Mouse (Mus musculus): Measurements from ENCODE around the gene Kcnc3. TPM values are rescaled to one million over a fixed set of nuclear protein-coding genes. Genes with fewer than 3 reads are reported as not detected.
A peak's percentile ranks its signal among the peaks of the same experiment; 100 is the strongest.

The Kcnc3 gene
- 0.08 and 0.32 TPM in 2 replicates for polyA plus RNA-seq (2015; fragmentation: Nextera tagmentation; extraction: Ambion mirVana)

GRCm38 (mm10) chr7:44590402-44591347, at the start of gene Kcnc3:
TSS of gene Kcnc3 (plus strand) at chr7:44590664.
- Histone ChIP-seq H3K4me2 (ENCODE audit: low read depth, low read length) (peak within 1 kb of the TSS; percentile 94), H3K9ac (ENCODE audit: low read length) (peak within 1 kb of the TSS; percentile 55), H3K27me3 (ENCODE audit: control insufficient read depth, insufficient read depth, low read length) (peaks cover 86% of the 10 kb centered on the region), H3K9me3 (replicated peaks; ENCODE audit: control insufficient read depth, low read length) (no peaks in the 10 kb centered on the region), H3K36me3 (ENCODE audit: control insufficient read depth, insufficient read depth) (no peaks in the 10 kb centered on the region), H3K4me3 (ENCODE audit: low read length) (peak within 1 kb of the TSS; percentile 57), H3K4me1 (ENCODE audit: control insufficient read depth, insufficient read depth, low read length) (peaks cover 12% of the 10 kb centered on the region), H3K27ac (ENCODE audit: low read length) (no peak within 1 kb of the TSS)
- ATAC-seq (replicated peaks; ENCODE audit: extremely low read depth, insufficient read depth, low FRiP score), result peak; percentile 89
- under 1% methylated on average over 66 of the region's 80 CpGs for WGBS

GRCm38 (mm10) chr7:44542555-44542954, 47.9 kb upstream of the Kcnc3 start:
- Histone ChIP-seq H3K9ac (ENCODE audit: low read length) (no peak overlapping the region), H3K4me2 (ENCODE audit: low read depth, low read length) (no peak overlapping the region), H3K36me3 (ENCODE audit: control insufficient read depth, insufficient read depth) (peaks cover 32% of the 10 kb centered on the region), H3K4me1 (ENCODE audit: control insufficient read depth, insufficient read depth, low read length) (peaks cover 4% of the 10 kb centered on the region; the same call in 1 of the 2 replicates), H3K4me3 (ENCODE audit: low read length) (no peak overlapping the region), H3K27ac (ENCODE audit: low read length) (no peak overlapping the region), H3K27me3 (ENCODE audit: control insufficient read depth, insufficient read depth, low read length) (no peaks in the 10 kb centered on the region), H3K9me3 (replicated peaks; ENCODE audit: control insufficient read depth, low read length) (peaks cover 3% of the 10 kb centered on the region; the same call in 1 of the 2 replicates)
- WGBS, result 89% methylated on average over 11 of the region's 11 CpGs
- no peak for ATAC-seq (replicated peaks; ENCODE audit: extremely low read depth, insufficient read depth, low FRiP score)

- H3K36me3 ChIP-seq (ENCODE audit: control insufficient read depth, insufficient read depth), result peaks cover 27% of the 10 kb centered on the region
- H3K4me2 ChIP-seq (ENCODE audit: low read depth, low read length), result no peak overlapping the region
- WGBS, result 78% methylated on average over 12 of the region's 12 CpGs
- no peak overlapping the region for H3K9ac ChIP-seq (ENCODE audit: low read length)
- H3K27me3 ChIP-seq (ENCODE audit: control insufficient read depth, insufficient read depth, low read length), result no peaks in the 10 kb centered on the region
- H3K9me3 ChIP-seq (replicated peaks; ENCODE audit: control insufficient read depth, low read length), result peaks cover 3% of the 10 kb centered on the region; the same call in 1 of the 2 replicates
- H3K4me3 ChIP-seq (ENCODE audit: low read length), result no peak overlapping the region
- H3K4me1 ChIP-seq (ENCODE audit: control insufficient read depth, insufficient read depth, low read length), result peaks cover 9% of the 10 kb centered on the region; the same call in 1 of the 2 replicates
- no peak overlapping the region for H3K27ac ChIP-seq (ENCODE audit: low read length)
- no peak for ATAC-seq (replicated peaks; ENCODE audit: extremely low read depth, insufficient read depth, low FRiP score)
Measured at GRCm38 (mm10) chr7:44543071-44543470, 47.4 kb upstream of the Kcnc3 start.

- ATAC-seq (replicated peaks; ENCODE audit: extremely low read depth, insufficient read depth, low FRiP score), result no peak
- Histone ChIP-seq H3K4me3 (ENCODE audit: low read length) (no peak overlapping the region), H3K9ac (ENCODE audit: low read length) (no peak overlapping the region), H3K4me2 (ENCODE audit: low read depth, low read length) (no peak overlapping the region), H3K27me3 (ENCODE audit: control insufficient read depth, insufficient read depth, low read length) (no peaks in the 10 kb centered on the region), H3K9me3 (replicated peaks; ENCODE audit: control insufficient read depth, low read length) (peaks cover 3% of the 10 kb centered on the region; the same call in 1 of the 2 replicates), H3K36me3 (ENCODE audit: control insufficient read depth, insufficient read depth) (peaks cover 24% of the 10 kb centered on the region), H3K27ac (ENCODE audit: low read length) (no peak overlapping the region), H3K4me1 (ENCODE audit: control insufficient read depth, insufficient read depth, low read length) (peaks cover 9% of the 10 kb centered on the region; the same call in 1 of the 2 replicates)
- WGBS, result 94% methylated on average over 3 of the region's 3 CpGs
Measured at GRCm38 (mm10) chr7:44546274-44546673, 44.2 kb upstream of the Kcnc3 start.

DNA sequence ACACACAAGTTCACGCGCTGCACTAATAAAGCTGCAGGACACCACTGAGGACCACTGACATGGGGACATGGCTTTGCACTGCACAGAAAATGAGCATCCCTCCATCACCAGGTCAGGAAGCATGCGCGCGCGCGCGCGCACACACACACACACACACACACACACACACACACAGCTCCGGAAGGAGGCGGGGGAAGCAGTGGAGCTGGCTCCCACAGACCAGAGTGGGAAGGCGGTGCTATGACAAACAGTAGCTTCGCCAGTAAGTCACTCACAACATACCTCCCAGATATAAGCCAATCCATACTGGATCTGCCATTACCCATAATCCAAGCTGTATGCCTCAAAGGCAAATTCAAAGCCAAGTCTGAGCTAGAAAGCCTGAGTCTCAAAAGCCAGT, 43.4 kb upstream of the Kcnc3 start:
- Histone ChIP-seq H3K27ac (ENCODE audit: low read length) (no peak overlapping the region), H3K4me2 (ENCODE audit: low read depth, low read length) (peak overlapping the region; percentile 75), H3K9ac (ENCODE audit: low read length) (peak overlapping the region; percentile 76), H3K36me3 (ENCODE audit: control insufficient read depth, insufficient read depth) (peaks cover 26% of the 10 kb centered on the region), H3K4me1 (ENCODE audit: control insufficient read depth, insufficient read depth, low read length) (peaks cover 9% of the 10 kb centered on the region; the same call in 1 of the 2 replicates), H3K27me3 (ENCODE audit: control insufficient read depth, insufficient read depth, low read length) (no peaks in the 10 kb centered on the region), H3K4me3 (ENCODE audit: low read length) (peak overlapping the region; percentile 69; the same call in 1 of the 2 replicates), H3K9me3 (replicated peaks; ENCODE audit: control insufficient read depth, low read length) (peaks cover 3% of the 10 kb centered on the region; the same call in 1 of the 2 replicates)
- WGBS, result 95% methylated on average over 13 of the region's 13 CpGs
- no peak for ATAC-seq (replicated peaks; ENCODE audit: extremely low read depth, insufficient read depth, low FRiP score)

GRCm38 (mm10) chr7:44547725-44548124, 42.7 kb upstream of the Kcnc3 start:
- peaks cover 3% of the 10 kb centered on the region; the same call in 1 of the 2 replicates for H3K9me3 ChIP-seq (replicated peaks; ENCODE audit: control insufficient read depth, low read length)
- whole genome bisulfite sequencing, result 19% methylated on average over 5 of the region's 5 CpGs
- peaks cover 28% of the 10 kb centered on the region for H3K36me3 ChIP-seq (ENCODE audit: control insufficient read depth, insufficient read depth)
- H3K4me3 ChIP-seq (ENCODE audit: low read length), result peak overlapping the region; percentile 69
- peak overlapping the region; percentile 75 for H3K4me2 ChIP-seq (ENCODE audit: low read depth, low read length)
- ATAC-seq (replicated peaks; ENCODE audit: extremely low read depth, insufficient read depth, low FRiP score), result no peak
- no peaks in the 10 kb centered on the region for H3K27me3 ChIP-seq (ENCODE audit: control insufficient read depth, insufficient read depth, low read length)
- peak overlapping the region; percentile 76 for H3K9ac ChIP-seq (ENCODE audit: low read length)
- peaks cover 11% of the 10 kb centered on the region for H3K4me1 ChIP-seq (ENCODE audit: control insufficient read depth, insufficient read depth, low read length)
- H3K27ac ChIP-seq (ENCODE audit: low read length), result peak overlapping the region; percentile 68

DNA sequence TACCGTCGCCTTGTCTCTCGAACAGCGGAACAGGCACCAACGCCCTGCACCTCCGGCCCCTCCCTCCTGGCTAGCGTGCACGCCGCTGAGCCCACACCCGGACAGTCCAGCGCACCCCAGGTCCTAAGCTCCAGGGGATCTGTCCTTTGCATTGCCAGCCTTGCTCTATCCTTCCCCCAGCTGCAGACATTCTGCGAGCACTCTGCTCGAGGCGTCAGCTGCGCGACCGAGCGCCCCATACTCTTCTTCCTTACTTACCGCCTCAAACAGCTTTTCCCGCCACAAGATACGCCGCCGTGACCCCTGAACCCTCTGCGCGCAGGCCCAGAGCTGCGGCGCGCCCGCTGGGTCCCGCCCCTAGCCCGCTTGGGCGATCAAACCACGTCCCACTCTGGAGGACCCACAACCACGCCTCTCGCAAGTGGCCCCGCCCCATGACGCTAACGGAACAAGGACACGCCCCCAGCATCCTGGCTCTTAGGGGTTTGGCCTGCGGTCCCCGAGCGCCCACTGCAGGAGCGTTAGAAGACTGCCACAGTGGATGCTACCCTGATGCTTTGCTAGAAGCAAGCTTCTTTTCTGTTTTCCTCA, 41.9 kb upstream of the Kcnc3 start, which contains the start of gene Pold1:
Gene Pold1 (minus strand): TSS at position 353 of the 591 bp plus-strand sequence.
- WGBS, result under 1% methylated on average over 43 of the region's 43 CpGs
- Histone ChIP-seq H3K4me1 (ENCODE audit: control insufficient read depth, insufficient read depth, low read length) (peaks cover 16% of the 10 kb centered on the region), H3K27me3 (ENCODE audit: control insufficient read depth, insufficient read depth, low read length) (no peaks in the 10 kb centered on the region), H3K9ac (ENCODE audit: low read length) (peak within 1 kb of the TSS; percentile 76), H3K27ac (ENCODE audit: low read length) (peak within 1 kb of the TSS; percentile 68), H3K36me3 (ENCODE audit: control insufficient read depth, insufficient read depth) (peaks cover 28% of the 10 kb centered on the region), H3K4me2 (ENCODE audit: low read depth, low read length) (peak within 1 kb of the TSS; percentile 75), H3K9me3 (replicated peaks; ENCODE audit: control insufficient read depth, low read length) (peaks cover 3% of the 10 kb centered on the region; the same call in 1 of the 2 replicates), H3K4me3 (ENCODE audit: low read length) (peak within 1 kb of the TSS; percentile 69)
- ATAC-seq (replicated peaks; ENCODE audit: extremely low read depth, insufficient read depth, low FRiP score), result peak; percentile 95

DNA sequence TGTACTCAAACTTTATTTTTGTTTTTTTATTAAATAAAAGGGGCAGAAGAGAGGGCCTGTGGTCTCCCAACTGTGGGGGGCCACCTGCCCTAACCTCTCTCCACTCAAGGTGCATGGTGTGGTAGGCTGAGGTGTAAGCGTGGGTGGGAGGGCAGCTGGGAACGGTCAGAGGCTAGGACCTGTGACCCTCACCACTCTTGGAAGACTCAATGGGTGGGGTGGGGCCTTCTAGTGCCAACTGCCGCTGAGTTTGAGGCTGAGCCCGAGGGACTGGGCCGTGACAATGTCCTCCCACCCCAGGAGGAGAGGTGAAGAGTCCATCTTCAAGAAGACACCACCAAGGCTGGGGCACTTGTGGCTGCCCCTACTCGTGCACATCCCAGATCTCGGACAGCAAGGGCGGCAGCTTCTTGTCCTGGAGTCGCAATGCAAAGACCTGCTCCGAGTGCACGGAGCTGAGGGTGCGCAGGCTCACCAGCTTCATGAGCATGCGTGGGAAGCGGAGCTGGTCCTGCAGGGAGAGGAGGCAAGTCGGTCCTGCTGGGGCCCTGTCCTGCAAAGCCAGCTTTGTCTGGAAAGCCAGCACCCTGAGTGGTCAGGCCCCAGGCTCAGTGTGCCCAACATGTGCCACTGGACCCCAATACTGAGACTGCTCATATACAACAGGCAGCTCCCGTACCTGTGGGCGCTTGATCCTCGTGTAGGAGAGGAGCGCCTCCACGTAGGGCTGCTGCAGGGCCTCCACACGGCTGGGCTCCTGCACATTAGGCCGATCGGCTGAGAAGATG, 40.6 kb upstream of the Kcnc3 start:
- WGBS, result 93% methylated on average over 23 of the region's 23 CpGs
- no peak overlapping the region for H3K4me3 ChIP-seq (ENCODE audit: low read length)
- no peaks in the 10 kb centered on the region for H3K27me3 ChIP-seq (ENCODE audit: control insufficient read depth, insufficient read depth, low read length)
- no peak overlapping the region for H3K4me2 ChIP-seq (ENCODE audit: low read depth, low read length)
- peaks cover 28% of the 10 kb centered on the region for H3K36me3 ChIP-seq (ENCODE audit: control insufficient read depth, insufficient read depth)
- peaks cover 16% of the 10 kb centered on the region for H3K4me1 ChIP-seq (ENCODE audit: control insufficient read depth, insufficient read depth, low read length)
- no peak overlapping the region for H3K9ac ChIP-seq (ENCODE audit: low read length)
- ATAC-seq (replicated peaks; ENCODE audit: extremely low read depth, insufficient read depth, low FRiP score), result no peak
- no peak overlapping the region for H3K27ac ChIP-seq (ENCODE audit: low read length)
- peaks cover 3% of the 10 kb centered on the region; the same call in 1 of the 2 replicates for H3K9me3 ChIP-seq (replicated peaks; ENCODE audit: control insufficient read depth, low read length)
